Mouse (Mus musculus): ENCODE measurements around the gene Gstk1.
A peak's percentile ranks its signal among the peaks of the same experiment; 100 is the strongest.

Gstk1 gene

GRCm38 (mm10) chr6:42270817-42271216 lies 25.1 kb downstream of the Gstk1 start:
- DNase-seq: no peak

DNA sequence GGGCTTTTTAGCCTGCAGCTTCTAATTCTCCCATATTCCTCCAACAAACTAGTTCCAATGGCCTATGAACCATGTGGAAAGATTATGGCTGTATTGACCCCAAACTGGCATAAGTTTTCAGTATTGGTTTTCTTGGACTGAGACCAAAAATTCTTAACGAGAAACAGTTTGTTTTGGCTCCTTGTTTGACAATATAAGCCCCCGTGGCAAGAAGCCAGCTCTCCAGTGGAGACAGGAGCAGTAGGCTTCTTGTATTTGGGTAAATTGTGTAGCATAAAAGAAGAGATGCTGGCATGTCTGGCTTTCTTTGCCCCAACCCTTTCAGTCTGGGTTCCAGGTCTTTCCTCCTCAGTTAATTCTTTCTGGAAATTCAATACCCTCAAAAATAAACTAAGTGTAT lies 30.4 kb downstream of the Gstk1 start:
- DNase-seq: peak; percentile 64 to 66

GRCm38 (mm10) chr6:42282865-42283528 lies 37.3 kb downstream of the Gstk1 start:
- no peak for DNase-seq

DNA sequence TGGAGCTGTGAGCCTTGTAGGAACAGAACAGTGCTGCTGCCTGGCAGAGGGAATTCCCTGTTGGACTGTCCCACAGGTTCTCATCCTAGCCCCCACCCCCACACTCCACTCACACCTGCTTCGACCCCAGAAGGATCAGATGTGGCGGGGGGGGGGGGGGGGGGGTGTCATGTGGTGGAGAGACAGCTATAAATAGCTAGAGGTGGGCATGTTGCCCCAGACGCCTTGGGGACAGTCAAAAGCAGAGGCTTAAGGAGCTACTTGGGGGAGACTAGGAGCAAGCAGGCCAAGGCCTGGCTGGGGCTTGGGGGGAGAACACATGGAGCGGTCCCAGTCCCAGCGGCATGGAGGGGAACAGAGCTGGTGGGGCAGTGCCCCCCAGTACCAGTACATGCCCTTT lies 40.7 kb downstream of the Gstk1 start, which contains the start of gene Clcn1:
TSS of gene Clcn1 (plus strand) at position 238 of the 400 bp plus-strand sequence.
- DNase-seq: no peak

GRCm38 (mm10) chr6:42287562-42287961 lies 41.8 kb downstream of the Gstk1 start:
- no peak for DNase-seq

- no peak for DNase-seq
These were observed 47.6 kb downstream of the Gstk1 start for GRCm38 (mm10) chr6:42293327-42293726.

DNA sequence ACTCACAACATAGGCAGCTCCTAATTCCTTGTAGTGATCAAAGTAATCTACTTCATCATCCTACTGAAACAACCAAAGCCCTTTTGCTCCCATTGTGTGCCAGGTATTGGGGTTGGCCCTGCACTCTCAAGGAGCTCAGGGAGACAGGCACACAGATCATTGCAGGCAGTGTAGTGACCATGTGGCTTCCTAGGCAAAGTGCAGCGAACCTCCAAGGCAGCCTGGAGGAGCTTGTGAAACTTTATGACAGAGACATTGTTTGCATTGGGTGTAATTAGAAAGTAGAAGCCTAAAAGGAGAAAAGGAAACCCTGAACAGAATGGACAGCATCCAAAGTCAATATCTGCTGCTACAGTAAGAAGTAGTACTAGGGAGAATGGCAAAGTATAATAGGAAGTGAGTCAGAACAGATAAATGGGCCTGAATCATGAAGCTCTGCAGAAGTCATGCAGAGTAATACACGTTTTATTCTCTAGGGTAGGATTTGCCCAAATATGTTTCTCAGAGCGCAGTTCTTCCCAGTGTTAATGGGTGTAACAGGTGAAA lies 49.9 kb downstream of the Gstk1 start:
- DNase-seq: no peak

DNA sequence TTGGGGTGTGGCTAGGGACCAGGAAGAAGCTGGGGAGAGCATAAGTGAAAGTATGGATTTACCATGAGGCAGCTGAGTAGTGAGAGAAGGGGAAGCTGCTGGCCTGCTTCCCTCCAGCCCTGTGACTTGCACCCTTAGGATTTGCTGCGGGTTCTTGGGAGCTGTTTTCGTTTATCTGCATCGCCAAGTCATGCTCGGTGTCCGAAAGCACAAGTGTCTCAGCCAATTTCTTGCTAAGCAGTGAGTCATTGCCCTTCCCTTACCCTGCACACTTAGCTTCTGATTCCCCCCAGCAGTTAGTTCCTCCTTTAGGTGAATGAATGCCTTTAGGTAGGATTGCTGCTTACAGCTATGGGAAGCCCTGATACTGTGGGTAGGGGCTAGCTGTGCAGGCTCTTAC lies 53.6 kb downstream of the Gstk1 start:
- DNase-seq: no peak

Measured in kidney, postnatal 4 days (tissue).